Mouse (Mus musculus): ENCODE measurements at regions not wholly inside any gene's neighbourhood (a gene's known extent, or its start where the extent isn't known, plus 50 kb on each side); places are given as distances from the start of the nearest gene placed in this dataset.

DNA sequence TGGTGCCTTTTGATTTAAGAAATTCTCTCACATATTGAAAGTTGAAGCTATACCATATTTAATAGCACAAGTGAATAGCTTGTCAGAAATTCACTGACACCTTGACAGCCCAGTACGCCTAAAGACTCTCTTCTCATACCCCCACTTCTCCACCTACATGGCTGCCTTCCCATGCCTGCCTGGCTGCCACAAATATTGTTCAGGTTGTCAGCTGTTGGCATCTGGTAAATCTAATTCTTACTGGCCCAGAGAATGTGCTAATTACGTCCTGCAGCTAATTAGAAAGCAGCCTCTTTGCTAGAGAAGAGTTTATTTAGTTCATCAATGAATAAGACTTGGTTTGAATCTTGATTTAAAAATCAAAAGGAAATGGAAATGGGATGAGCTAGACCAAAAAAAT lies 163.7 kb upstream of the Gpc6 start:
- intact Hi-C loops (cut with DNase I), result no loop called here
- no peak for DNase-seq (ENCODE audit: extremely low spot score in 1 of 2, low spot score in 2 of 2)
- TF ChIP-seq CTCF (IDR thresholded peaks at IDR 0.05), result no peak

DNA sequence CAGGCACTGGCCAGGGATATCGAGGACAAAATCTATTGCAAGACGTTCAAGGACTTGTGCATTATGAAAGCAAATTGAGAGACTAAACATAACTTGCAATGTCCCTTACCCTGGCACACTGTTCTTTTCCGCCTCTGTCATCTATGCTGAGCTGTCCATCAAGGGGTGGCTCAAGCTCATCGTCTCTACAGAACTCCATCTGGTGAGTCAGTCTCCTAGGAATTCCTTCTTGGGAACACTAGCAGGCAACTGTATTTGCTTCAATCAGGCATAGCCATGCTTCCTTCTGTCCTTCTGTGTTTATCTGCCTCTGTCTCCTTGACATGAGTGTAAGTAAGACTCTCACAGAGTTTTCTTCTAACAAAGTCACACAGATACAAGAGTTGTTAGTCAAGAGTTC lies 154.0 kb upstream of the Gpc6 start:
- TF ChIP-seq CTCF (IDR thresholded peaks at IDR 0.05), result no peak

More for the DNA sequence above, 163.7 kb upstream of the Gpc6 start:
- Histone ChIP-seq H3K4me3 (no peak overlapping the region), H3K27ac (no peak overlapping the region)

DNA sequence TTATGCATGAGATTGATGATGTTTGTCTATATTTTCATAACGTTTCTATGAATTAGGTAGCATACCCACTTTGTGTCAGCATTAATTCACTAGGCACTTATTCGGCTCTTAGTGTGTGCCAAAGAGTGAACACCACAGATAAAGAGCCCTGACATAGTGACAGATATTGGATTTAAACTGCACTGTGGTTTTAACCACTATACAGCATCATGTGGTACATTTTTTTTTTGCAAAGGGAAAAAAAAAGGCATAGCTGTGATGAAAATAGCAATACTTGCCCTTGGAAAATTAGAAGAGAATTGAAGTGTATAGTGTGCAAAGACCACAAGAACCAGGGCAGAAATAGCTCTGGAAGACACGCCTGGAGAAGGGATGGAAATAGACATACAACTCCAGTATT lies 153.4 kb upstream of the Gpc6 start:
- intact Hi-C loops (cut with DNase I), result no loop called here
- no peak for DNase-seq (ENCODE audit: extremely low spot score in 1 of 2, low spot score in 2 of 2)
- TF ChIP-seq CTCF (IDR thresholded peaks at IDR 0.05), result no peak
- Histone ChIP-seq H3K27ac (no peak overlapping the region), H3K4me3 (no peak overlapping the region)

More for the DNA sequence above, 154.0 kb upstream of the Gpc6 start:
- DNase-seq (ENCODE audit: extremely low spot score in 1 of 2, low spot score in 2 of 2), result no peak
- H3K27ac ChIP-seq, result no peak overlapping the region
- intact Hi-C loops (cut with DNase I), result no loop called here
- no peak overlapping the region for H3K4me3 ChIP-seq

DNA sequence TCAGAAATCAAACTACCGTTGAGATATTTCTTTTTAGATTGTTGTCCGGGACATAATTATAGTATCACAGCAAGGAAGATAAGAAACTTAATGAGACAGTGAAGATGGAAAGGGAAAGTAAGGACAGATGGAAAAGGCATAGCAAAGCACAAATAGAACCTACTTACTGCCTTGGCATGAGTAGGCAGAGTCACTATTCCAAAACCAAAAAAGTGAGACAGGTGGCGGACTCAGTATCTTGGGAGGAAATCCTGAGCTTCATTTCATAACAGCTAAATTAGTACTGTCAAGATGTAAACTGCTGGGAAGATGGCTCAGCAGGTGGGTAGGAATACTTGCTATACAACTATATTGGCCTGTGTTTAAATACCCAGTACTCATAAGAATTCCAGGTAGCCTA lies 145.5 kb upstream of the Gpc6 start:
- no peak overlapping the region for H3K4me3 ChIP-seq
- TF ChIP-seq CTCF (IDR thresholded peaks at IDR 0.05), result no peak
- intact Hi-C loops (cut with DNase I), result no loop called here
- DNase-seq (ENCODE audit: extremely low spot score in 1 of 2, low spot score in 2 of 2), result no peak
- no peak overlapping the region for H3K27ac ChIP-seq

DNA sequence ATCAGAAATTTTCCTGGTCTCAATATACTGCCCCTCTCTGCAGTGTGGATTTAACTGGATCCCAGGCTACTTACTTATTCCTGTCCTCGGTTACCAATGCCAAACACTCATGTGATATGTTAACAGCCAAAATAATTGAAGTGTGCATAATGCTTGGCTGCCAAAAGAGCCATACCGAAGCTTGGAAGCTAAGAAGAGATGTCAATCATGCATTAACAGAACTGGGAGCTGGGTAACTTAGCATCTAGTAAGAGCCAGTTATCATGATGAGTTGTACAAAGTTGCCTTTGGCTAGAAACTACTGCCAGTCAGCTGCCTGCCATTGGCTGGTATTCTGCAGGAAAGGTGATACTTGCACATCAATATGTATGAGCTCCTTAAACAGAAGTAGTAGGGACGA lies 141.3 kb upstream of the Gpc6 start:
- H3K4me3 ChIP-seq, result no peak overlapping the region
- intact Hi-C loops (cut with DNase I), result no loop called here
- no peak for TF ChIP-seq CTCF (IDR thresholded peaks at IDR 0.05)
- DNase-seq (ENCODE audit: extremely low spot score in 1 of 2, low spot score in 2 of 2), result no peak
- no peak overlapping the region for H3K27ac ChIP-seq

DNA sequence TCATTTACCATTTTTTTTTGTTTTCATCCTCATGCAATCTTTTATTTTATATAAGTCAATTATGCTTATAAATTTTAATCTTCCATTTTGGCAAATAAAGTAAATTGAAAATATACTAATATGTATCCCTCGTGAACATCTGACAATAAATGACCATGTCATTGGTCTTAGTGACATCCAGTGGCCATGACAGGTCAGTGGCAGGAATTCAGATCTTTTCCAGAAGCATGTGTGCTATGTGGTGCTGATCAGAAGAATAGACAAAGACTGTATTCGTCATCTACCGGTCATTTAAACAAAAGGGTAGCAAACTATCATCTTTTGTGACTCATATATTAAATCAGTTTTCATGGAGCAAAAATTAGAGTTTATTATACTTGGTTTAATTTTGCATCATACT lies 118.6 kb upstream of the Gpc6 start:
- no peak; the same call in 1 of the 2 replicates for TF ChIP-seq CTCF (IDR thresholded peaks at IDR 0.05)
- intact Hi-C loops (cut with DNase I), result no loop called here
- H3K27ac ChIP-seq, result no peak overlapping the region
- H3K4me3 ChIP-seq, result no peak overlapping the region
- DNase-seq (ENCODE audit: extremely low spot score in 1 of 2, low spot score in 2 of 2), result no peak

DNA sequence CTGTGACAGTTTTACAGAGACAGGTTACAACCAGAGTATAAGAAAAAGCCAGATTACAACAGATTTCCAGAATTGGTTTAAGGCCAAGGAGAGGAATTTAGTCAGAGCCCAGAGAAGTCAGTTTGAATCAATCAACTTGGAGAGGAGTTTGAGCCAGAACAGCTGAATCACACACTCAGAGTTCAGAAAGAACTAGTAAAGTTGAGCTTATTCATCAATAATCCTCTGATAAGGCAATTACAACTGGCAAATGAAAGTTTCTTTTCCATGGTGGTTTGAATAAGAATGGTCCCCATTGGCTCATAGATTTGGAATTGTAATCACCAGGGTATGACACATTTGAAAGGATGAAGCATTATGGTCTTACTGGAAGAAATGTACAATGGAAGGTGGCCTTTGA lies 116.5 kb upstream of the Gpc6 start:
- Histone ChIP-seq H3K27ac (no peak overlapping the region), H3K4me3 (no peak overlapping the region)
- intact Hi-C loops (cut with DNase I), result no loop called here
- no peak for TF ChIP-seq CTCF (IDR thresholded peaks at IDR 0.05)
- DNase-seq (ENCODE audit: extremely low spot score in 1 of 2, low spot score in 2 of 2), result no peak

DNA sequence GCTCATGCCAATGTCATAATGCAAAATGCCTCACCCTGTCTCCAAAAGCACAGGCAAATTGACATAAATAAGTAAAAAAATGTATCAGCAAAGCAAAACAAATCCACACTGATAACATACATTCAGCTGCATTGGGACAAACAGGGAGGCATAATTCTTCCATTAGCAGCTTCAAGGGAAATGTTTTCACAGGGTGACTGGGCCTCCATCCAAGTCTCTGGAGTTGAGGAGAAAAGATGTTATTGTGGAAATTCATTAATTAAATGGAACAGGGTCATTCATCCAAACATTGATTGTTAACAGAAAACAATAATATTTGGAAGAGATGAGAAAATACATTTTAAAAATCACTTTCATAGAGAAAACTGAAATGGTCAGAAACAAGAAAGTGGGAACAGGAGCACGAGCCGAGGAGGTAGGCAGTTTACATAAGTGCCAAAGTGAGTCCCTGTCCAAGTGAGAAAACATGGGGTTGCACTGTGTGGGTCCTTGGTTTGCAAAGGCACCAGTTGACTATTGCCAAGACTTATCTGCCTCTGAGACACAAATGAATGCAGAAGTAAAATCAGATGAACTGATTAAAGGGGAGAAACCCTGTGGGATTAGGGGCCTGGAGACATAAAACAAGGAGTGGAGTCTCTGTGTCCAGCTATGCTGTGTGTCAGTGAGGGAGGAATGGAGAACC lies 114.3 kb upstream of the Gpc6 start:
- Histone ChIP-seq H3K27ac (no peak overlapping the region), H3K4me3 (no peak overlapping the region)
- intact Hi-C loops (cut with DNase I), result no loop called here
- no peak for TF ChIP-seq CTCF (IDR thresholded peaks at IDR 0.05)
- DNase-seq (ENCODE audit: extremely low spot score in 1 of 2, low spot score in 2 of 2), result peak in 1 of 2 experiments; percentile 10

DNA sequence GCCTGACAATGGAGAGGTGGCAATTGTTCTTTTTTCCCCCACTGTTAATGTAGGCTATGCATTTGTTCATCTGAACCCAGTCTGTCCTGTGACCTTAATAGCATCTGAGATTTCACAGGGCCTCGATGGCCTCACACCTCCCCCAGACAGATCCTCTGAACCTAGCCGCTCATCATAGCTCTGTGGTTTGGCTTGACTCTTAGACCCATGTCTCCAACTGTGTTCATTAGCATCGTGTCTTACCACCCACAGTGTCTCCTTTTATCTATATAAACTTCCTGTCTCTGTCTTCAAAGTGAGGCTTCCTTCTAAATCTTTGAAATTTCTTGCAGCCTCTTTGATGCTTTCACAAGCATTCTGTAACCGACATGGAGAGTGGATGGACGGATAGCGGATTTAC lies 87.9 kb upstream of the Gpc6 start:
- no peak for DNase-seq (ENCODE audit: extremely low spot score in 1 of 2, low spot score in 2 of 2)
- intact Hi-C loops (cut with DNase I), result no loop called here
- Histone ChIP-seq H3K27ac (no peak overlapping the region), H3K4me3 (no peak overlapping the region)
- no peak for TF ChIP-seq CTCF (IDR thresholded peaks at IDR 0.05)

DNA sequence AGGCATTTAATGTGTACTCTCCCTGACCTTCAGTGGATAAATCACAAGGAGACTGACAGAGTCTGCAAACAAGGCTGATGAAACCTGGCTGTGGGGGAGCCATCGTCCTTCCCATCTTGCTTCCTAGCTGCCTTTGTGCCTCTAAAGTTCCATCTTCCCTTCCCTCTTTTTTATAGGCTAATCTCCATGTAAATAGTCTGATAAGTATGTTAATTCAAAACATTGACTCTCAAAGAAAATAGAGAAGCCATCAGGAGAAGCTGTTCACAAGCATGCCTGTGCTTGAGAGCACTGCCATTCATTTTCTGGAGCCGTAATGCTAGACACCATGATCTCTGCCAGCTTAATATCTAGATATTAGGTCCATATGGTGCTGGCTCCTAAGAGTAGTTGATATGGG lies 55.7 kb upstream of the Gpc6 start:
- intact Hi-C loops (cut with DNase I), result no loop called here
- no peak for DNase-seq (ENCODE audit: extremely low spot score in 1 of 2, low spot score in 2 of 2)
- Histone ChIP-seq H3K27ac (no peak overlapping the region), H3K4me3 (no peak overlapping the region)
- TF ChIP-seq CTCF (IDR thresholded peaks at IDR 0.05), result no peak

DNA sequence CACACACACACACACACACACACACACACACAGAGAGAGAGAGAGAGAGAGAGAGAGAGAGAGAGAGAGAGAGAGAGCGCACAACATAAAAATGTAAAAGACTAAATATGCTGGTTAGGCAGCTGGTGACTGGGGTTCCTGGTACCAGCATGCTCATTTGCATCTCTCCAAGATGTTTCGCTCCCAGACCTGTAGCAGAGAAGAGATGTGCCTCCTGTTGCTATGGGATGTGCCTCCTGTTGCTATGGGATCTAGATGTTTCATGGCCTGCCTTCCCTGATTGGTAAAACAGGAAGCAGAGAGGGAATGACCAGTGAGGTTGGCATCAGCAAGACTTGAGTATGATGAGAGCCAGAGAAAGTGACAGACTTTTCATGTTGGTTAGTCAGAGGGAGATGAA lies 55.1 kb upstream of the Gpc6 start:
- intact Hi-C loops (cut with DNase I), result no loop called here
- TF ChIP-seq CTCF (IDR thresholded peaks at IDR 0.05), result no peak
- DNase-seq (ENCODE audit: extremely low spot score in 1 of 2, low spot score in 2 of 2), result no peak
- no peak overlapping the region for H3K27ac ChIP-seq
- no peak overlapping the region for H3K4me3 ChIP-seq

All from left cerebral cortex, adult 2 months (tissue).